Mouse (Mus musculus): Measurements from ENCODE around the gene Steap3. TPM values are rescaled to one million over a fixed set of nuclear protein-coding genes. Genes with fewer than 3 reads are reported as not detected.

Steap3 gene
- polyA plus RNA-seq, 1 experiment = 3.3 TPM

DNA sequence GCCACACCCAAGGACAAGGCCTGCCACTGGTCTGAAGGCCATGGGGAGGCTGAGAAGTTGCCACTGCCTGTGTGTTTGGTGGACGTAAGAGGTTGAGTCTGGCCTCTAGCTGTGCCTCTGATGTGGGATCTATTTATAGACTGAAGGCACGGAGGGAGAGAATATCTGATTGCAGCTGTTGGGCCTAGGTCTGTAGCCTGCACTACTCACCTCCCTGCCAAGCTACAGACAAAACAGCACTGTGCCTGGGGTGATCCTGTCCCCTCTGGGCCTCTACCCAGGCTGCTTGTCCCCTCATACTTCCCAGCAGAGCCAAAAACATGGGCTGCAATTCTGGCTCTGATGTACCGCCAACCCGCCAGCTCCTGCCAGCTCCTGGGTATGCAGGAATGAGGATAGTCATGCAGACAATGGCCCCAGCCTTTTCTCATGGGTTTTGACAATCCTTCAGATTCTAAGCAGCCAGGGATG, 26.8 kb downstream of the Steap3 start:
- TF ChIP-seq POLR2A (IDR thresholded peaks at IDR 0.05; ENCODE audit: control insufficient read depth, low read depth, low read length) (no peak), CTCF (IDR thresholded peaks at IDR 0.05; ENCODE audit: control insufficient read depth, insufficient read depth, insufficient replicate concordance, low read depth, low read length) (no peak)
- no peaks in the 10 kb centered on the region for H3K27me3 ChIP-seq (ENCODE audit: control insufficient read depth, insufficient read depth, low read length)
- no peak overlapping the region for H3K4me3 ChIP-seq (ENCODE audit: control insufficient read depth, low read depth, low read length)
- H3K27ac ChIP-seq (ENCODE audit: control insufficient read depth, insufficient read depth, low read depth, low read length) = no peak overlapping the region
- no peaks in the 10 kb centered on the region for H3K4me1 ChIP-seq (ENCODE audit: control insufficient read depth, insufficient read depth, low read length)
- H3K36me3 ChIP-seq (ENCODE audit: control insufficient read depth, insufficient read depth, low read length) = no peaks in the 10 kb centered on the region

DNA sequence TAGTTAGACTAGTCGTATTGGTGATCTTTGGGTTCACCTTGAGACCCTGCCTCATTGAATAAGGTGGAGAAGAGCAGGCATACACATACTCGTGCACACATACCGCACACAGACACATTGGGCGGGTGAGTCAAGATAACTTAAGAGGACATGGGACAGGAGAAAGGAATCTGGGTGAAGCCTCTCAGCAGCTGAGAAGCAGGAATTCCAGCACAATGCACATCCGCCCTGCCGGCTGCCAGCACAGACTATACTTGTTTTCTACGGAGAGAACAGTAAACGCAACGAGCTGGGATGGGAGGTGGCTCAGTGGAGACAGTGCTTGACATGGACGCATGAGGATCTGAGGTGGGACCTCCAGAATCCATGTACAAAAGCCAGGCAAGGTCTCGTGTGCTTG, 27.9 kb downstream of the Steap3 start:
- H3K4me1 ChIP-seq (ENCODE audit: control insufficient read depth, insufficient read depth, low read length) = no peaks in the 10 kb centered on the region
- H3K4me3 ChIP-seq (ENCODE audit: control insufficient read depth, low read depth, low read length) = no peak overlapping the region
- TF ChIP-seq POLR2A (IDR thresholded peaks at IDR 0.05; ENCODE audit: control insufficient read depth, low read depth, low read length) (no peak), CTCF (IDR thresholded peaks at IDR 0.05; ENCODE audit: control insufficient read depth, insufficient read depth, insufficient replicate concordance, low read depth, low read length) (no peak)
- no peak overlapping the region for H3K27ac ChIP-seq (ENCODE audit: control insufficient read depth, insufficient read depth, low read depth, low read length)
- H3K36me3 ChIP-seq (ENCODE audit: control insufficient read depth, insufficient read depth, low read length) = no peaks in the 10 kb centered on the region
- H3K27me3 ChIP-seq (ENCODE audit: control insufficient read depth, insufficient read depth, low read length) = no peaks in the 10 kb centered on the region

DNA sequence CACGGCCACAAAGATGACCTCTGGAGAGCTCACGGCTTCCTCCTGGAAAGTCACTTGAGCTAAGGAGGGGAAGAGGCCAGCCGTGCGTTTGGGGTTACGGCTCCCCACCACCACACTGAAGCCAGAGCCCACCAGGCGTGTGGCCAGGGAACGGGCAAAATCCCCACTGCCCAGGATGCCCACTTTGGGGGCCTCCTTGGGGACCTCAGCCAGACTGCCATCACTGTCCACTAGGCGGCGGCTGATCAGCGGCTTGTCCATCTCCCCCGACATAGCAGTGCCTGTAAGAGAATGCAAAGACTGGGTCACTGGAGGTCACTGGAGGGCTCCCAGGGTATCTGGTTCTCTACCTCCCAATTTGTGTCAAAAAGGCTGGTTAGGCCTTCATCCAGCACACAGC, 28.5 kb downstream of the Steap3 start:
- H3K27ac ChIP-seq (ENCODE audit: control insufficient read depth, insufficient read depth, low read depth, low read length) = no peak overlapping the region
- TF ChIP-seq POLR2A (IDR thresholded peaks at IDR 0.05; ENCODE audit: control insufficient read depth, low read depth, low read length) = no peak
- no peaks in the 10 kb centered on the region for H3K27me3 ChIP-seq (ENCODE audit: control insufficient read depth, insufficient read depth, low read length)
- no peak overlapping the region for H3K4me3 ChIP-seq (ENCODE audit: control insufficient read depth, low read depth, low read length)
- H3K4me1 ChIP-seq (ENCODE audit: control insufficient read depth, insufficient read depth, low read length) = no peaks in the 10 kb centered on the region
- no peaks in the 10 kb centered on the region for H3K36me3 ChIP-seq (ENCODE audit: control insufficient read depth, insufficient read depth, low read length)

DNA sequence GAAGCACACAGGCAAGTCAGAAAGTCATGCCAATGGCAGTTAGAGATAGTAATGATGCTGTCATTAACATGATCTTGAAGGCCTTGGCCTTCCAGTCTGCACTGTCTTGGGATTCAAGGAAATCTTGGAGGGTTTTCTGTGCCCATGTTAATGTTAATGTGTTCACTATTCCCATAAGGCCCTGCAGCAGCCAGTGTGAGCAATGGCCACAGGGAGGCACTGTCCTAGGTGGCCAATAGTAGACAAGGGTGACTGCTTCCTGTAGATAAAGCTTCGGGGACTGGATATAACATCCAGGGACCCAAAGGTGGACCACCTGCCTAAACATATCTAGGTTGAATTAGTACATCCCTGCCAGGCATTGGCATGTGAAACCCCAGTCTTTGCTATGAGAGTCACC, 35.4 kb downstream of the Steap3 start:
- Histone ChIP-seq H3K4me1 (ENCODE audit: control insufficient read depth, insufficient read depth, low read length) (no peaks in the 10 kb centered on the region), H3K4me3 (ENCODE audit: control insufficient read depth, low read depth, low read length) (no peak overlapping the region), H3K27ac (ENCODE audit: control insufficient read depth, insufficient read depth, low read depth, low read length) (no peak overlapping the region), H3K36me3 (ENCODE audit: control insufficient read depth, insufficient read depth, low read length) (no peaks in the 10 kb centered on the region), H3K27me3 (ENCODE audit: control insufficient read depth, insufficient read depth, low read length) (no peaks in the 10 kb centered on the region)
- TF ChIP-seq POLR2A (IDR thresholded peaks at IDR 0.05; ENCODE audit: control insufficient read depth, low read depth, low read length) (no peak), CTCF (IDR thresholded peaks at IDR 0.05; ENCODE audit: control insufficient read depth, insufficient read depth, insufficient replicate concordance, low read depth, low read length) (peak; percentile 4; the same call in 1 of the 2 replicates)

DNA sequence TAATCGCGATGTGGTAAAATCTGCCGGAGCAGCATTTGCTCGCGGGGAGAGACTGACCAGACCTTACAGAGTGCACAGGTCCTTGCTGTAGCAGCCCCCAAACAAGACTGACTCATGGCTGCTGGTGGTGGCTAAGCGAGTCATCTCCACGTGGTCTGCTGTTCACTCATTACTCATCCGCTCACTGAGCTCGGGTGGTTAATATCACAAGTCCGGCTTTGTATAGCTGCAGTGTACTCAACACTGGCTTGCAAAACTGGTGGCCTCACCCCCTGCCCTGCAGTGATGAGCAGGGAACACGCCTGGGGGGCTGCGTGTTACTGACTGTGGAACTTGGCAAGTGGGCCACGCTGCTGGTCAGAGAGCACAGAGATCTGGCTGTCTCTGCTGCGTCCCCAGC, 36.1 kb downstream of the Steap3 start:
- Histone ChIP-seq H3K27ac (ENCODE audit: control insufficient read depth, insufficient read depth, low read depth, low read length) (no peak overlapping the region), H3K36me3 (ENCODE audit: control insufficient read depth, insufficient read depth, low read length) (no peaks in the 10 kb centered on the region), H3K4me1 (ENCODE audit: control insufficient read depth, insufficient read depth, low read length) (no peaks in the 10 kb centered on the region), H3K27me3 (ENCODE audit: control insufficient read depth, insufficient read depth, low read length) (no peaks in the 10 kb centered on the region), H3K4me3 (ENCODE audit: control insufficient read depth, low read depth, low read length) (no peak overlapping the region)
- no peak for TF ChIP-seq POLR2A (IDR thresholded peaks at IDR 0.05; ENCODE audit: control insufficient read depth, low read depth, low read length)
- no peak for TF ChIP-seq CTCF (IDR thresholded peaks at IDR 0.05; ENCODE audit: control insufficient read depth, insufficient read depth, insufficient replicate concordance, low read depth, low read length)

DNA sequence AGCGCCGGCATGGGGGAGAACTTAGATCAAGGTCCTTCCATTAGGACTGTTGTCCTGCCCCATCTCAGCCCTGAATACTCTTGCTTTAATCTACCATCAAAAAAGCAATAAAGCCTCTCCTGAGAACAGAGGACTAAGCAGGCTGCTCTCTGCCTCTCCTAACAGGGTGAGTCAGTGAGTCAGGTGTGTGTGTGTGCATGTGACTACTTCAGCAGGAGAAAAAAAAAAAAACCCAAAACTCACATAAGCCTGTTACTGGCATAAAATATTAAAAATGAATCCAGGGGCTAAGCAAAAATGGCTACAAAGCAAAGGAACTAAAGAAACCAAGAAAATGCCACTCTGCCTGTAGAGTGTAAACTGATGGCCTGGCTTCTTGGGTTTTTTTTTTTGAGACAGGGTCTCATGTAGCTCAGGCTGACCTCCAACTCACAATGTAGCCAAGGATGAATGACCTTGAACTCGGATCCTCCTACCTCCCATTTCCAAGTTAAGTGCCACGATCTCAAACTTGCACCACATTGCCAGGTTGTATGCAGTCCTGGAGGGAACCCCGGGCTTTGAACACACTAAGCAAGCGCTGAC, 36.8 kb downstream of the Steap3 start:
- no peaks in the 10 kb centered on the region for H3K4me1 ChIP-seq (ENCODE audit: control insufficient read depth, insufficient read depth, low read length)
- TF ChIP-seq CTCF (IDR thresholded peaks at IDR 0.05; ENCODE audit: control insufficient read depth, insufficient read depth, insufficient replicate concordance, low read depth, low read length) (no peak), POLR2A (IDR thresholded peaks at IDR 0.05; ENCODE audit: control insufficient read depth, low read depth, low read length) (no peak)
- no peak overlapping the region for H3K27ac ChIP-seq (ENCODE audit: control insufficient read depth, insufficient read depth, low read depth, low read length)
- no peak overlapping the region for H3K4me3 ChIP-seq (ENCODE audit: control insufficient read depth, low read depth, low read length)
- H3K36me3 ChIP-seq (ENCODE audit: control insufficient read depth, insufficient read depth, low read length) = no peaks in the 10 kb centered on the region
- H3K27me3 ChIP-seq (ENCODE audit: control insufficient read depth, insufficient read depth, low read length) = no peaks in the 10 kb centered on the region

DNA sequence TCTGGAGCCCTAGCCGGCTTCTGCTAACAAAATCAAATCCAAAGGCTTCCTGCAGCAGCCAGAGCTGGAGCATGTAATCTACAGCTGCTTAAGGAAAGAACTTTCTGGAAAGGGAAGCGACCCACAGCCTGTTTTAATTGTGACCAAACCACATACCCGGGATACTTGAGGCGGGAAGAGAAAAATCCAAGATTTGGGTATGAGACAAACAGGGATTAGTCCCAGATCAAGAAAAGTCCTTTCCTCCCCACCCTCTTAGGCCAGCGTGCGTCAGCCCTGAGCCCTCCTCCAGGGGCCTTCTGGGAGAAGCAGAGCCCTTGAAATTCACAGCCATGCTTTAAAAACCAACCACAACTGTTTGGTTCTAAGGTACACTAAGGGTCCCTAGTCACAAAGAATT, 40.3 kb downstream of the Steap3 start:
- no peaks in the 10 kb centered on the region for H3K4me1 ChIP-seq (ENCODE audit: control insufficient read depth, insufficient read depth, low read length)
- H3K4me3 ChIP-seq (ENCODE audit: control insufficient read depth, low read depth, low read length) = no peak overlapping the region
- H3K27me3 ChIP-seq (ENCODE audit: control insufficient read depth, insufficient read depth, low read length) = no peaks in the 10 kb centered on the region
- no peak overlapping the region for H3K27ac ChIP-seq (ENCODE audit: control insufficient read depth, insufficient read depth, low read depth, low read length)
- TF ChIP-seq POLR2A (IDR thresholded peaks at IDR 0.05; ENCODE audit: control insufficient read depth, low read depth, low read length) = no peak
- no peak for TF ChIP-seq CTCF (IDR thresholded peaks at IDR 0.05; ENCODE audit: control insufficient read depth, insufficient read depth, insufficient replicate concordance, low read depth, low read length)
- H3K36me3 ChIP-seq (ENCODE audit: control insufficient read depth, insufficient read depth, low read length) = no peaks in the 10 kb centered on the region

DNA sequence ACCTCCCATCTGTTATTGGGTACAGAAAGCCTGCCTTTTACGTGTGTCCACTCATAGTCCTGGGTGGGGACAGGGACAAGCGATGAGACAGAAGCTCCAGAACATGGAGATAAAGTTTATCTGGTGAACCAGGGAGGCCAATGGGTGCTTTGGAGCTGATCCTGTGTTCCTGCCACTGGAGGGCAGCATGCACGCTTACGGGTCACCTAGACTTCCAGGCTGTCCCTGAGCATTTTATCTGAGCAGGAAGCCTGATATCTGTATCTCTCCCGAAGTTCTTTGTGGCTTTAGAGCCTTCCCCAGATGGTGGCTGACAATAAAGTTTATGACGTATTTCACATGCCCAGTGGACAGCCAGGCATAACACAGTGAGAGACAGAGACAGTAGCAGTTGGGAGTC, 41.2 kb downstream of the Steap3 start:
- H3K27ac ChIP-seq (ENCODE audit: control insufficient read depth, insufficient read depth, low read depth, low read length) = no peak overlapping the region
- H3K27me3 ChIP-seq (ENCODE audit: control insufficient read depth, insufficient read depth, low read length) = no peaks in the 10 kb centered on the region
- no peaks in the 10 kb centered on the region for H3K36me3 ChIP-seq (ENCODE audit: control insufficient read depth, insufficient read depth, low read length)
- H3K4me3 ChIP-seq (ENCODE audit: control insufficient read depth, low read depth, low read length) = no peak overlapping the region
- TF ChIP-seq CTCF (IDR thresholded peaks at IDR 0.05; ENCODE audit: control insufficient read depth, insufficient read depth, insufficient replicate concordance, low read depth, low read length) (peak; percentile 50; the same call in 1 of the 2 replicates), POLR2A (IDR thresholded peaks at IDR 0.05; ENCODE audit: control insufficient read depth, low read depth, low read length) (no peak)
- no peaks in the 10 kb centered on the region for H3K4me1 ChIP-seq (ENCODE audit: control insufficient read depth, insufficient read depth, low read length)
